Mouse (Mus musculus): ENCODE data around the gene Cr1l.

Gene Cr1l

DNA sequence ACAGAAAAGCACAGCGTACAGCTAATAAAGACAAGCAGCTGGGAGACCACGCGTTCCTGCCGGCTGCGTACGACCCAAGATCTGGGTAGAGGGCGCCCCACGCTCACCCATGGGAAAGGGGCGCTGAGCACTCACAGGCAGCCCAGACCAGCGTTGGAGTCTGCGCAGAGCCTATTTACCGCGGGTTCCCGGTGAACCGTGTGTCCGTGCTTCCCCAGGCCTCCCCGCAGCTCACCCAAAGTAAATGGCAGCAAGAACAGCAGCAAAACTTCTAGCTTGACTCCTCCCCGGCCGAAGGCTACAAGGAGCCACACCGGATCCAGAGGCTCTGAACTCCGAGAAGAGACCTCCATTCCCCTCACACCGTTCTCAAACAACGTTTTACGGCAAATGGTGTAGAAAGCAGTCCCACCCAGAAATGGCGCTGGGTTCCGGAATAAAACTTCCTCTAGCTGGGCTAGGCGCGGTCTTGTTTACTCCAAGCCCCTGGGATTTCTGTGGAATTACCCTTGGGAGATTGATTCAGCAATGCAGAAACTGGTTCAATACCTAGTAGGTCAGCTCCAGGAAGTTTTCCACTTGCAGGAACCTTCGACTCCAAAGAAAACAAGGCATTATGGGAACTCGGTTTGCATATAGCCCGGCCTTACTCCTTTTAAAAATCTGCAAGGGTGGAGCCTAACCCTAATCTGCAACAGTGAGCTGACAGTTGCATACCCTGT is at the start of gene Cr1l:
Gene Cr1l (minus strand): TSS at position 634 of the 722 bp plus-strand sequence.
- peak; percentile 71 for DNase-seq (ENCODE audit: extremely low spot score, low read depth, low spot score)

DNA sequence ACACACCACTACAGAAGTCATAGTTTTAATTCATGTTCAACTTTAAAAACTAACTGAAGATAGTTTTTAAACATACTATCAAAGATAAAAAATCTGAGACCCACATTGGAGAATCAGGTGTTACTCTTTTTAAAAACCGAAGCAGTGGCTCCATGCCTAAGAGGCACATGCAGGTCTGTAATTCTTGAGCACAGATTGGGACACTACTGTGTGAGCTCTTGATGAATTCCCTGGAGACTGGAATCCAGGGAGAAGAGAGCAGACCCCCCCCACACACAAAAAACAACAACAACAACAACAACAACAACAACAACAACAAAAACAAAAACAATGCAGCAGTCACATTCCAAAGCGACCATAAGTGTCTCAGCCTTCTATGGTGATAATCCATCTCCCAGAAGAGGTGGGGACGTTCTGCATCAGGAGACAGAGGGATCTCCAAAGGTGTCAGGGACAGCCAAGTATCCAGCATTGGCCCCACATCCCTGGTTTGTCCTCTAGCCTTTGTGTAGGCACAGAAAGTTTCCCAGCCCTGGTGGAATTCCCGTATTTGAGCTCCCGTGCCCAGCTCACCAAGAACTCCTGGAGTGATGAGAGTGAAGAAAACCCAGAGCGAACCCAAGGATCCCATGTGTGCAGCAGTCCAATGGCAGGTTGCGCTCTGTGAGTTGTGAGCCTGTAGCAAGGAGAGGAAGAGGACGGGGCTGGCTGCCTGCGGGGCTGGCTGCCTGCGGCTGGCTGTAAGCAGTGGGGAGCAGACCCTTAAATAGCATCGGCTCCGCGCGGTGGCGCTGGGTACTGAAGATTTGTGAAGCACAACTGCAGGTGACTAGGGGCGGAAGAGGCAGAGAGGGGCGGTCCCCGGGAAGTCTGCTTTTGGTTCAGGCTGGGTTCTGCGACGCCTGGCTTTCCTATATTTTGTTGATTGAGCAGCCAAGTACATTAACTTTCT is 44.9 kb upstream of the Cr1l start, which contains the start of gene Cr2:
Gene Cr2 (minus strand): TSS at position 737 of the 952 bp plus-strand sequence.
- DNase-seq (ENCODE audit: extremely low spot score, low read depth, low spot score): peak; percentile 28

DNA sequence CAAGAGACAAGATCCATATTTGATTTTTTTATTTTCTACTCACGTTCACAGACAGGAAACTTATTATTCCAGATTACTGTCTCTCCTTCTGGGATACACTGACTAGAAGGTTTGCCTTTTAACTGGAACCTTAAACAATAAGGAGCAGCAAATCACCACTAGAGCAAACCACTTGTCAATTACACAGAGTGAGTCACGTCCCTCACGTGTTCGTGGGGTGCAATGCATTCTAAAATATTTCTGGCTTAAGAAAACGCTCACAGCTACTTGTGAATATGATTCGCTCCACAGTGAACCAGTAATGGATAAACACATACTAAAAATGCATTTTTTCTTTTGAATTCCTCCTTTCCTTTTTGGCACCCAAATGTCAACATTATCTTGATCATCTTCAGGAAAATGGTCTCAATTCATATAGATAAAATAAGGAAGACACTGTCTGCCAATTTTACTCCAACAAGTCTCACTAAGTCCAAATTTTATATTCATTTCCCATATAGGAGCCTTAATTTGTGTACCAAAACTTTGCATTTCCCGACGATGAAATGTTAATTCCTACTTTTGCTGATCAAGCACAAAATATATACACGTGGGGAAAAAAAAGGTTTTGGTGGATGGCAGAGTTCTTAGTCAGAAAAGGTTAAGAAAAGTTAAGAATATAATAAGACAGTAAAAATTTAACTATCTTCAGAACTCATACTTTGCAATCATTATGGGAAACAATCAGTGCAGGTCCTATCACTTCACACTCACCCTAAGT is 33.8 kb upstream of the Cr1l start:
- no peak for DNase-seq (ENCODE audit: extremely low spot score, low read depth, low spot score)

DNA sequence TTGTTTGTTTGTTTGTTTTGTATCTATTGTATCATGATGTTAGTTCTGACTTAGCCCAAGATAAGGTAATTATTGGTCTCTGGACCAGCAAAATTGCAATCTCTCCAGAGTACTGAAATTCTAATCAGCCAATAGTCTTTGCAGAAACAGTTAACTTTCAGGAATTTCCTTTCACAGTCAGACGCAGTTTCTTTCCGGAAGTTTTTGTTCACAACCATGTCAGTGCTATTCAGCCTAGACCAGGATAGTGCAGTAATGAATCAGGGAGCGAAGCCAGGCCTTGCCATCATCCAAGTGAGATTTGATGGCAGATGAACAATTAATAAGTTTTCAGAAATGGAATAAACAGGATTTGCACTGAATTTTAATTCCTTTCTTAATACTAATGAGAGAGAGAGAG is 684 bp upstream of the Cr1l start:
- no peak for DNase-seq (ENCODE audit: extremely low spot score, low read depth, low spot score)

DNA sequence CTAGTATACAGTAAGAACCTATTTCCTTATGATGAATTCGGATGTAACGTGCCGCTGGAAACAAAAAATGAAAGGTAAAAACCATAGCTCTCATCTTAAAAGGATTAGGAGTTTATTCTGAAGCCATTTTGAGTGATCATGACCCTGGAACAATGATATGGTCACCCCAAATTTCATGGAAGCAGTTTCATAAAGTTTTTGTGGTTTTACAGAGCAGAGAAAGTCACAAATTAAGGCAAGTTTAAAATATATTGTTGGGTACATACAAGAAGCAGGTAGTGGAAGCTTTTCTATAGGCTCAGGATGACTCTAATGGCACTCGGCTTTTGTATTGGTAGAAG is 259 bp upstream of the Cr1l start:
- DNase-seq (ENCODE audit: extremely low spot score, low read depth, low spot score): no peak

DNA sequence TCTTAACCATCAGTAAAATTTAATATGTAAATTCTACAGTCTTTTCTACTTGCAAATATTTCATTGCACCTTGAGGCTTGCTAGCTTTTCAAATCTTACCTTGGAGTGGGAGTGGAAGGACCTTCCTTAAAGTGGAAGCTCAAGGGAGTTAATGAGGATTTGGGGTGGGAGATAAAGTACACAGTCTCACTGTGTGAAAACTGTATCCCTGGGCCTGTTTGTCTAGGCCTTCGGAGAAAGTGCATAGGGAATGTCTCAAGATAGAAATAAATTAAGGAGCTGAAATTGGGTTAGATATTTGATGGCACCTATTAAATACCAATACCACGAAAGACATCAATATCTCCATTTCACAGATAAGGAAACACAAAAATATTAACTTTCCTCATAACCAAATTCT is 907 bp downstream of the Cr1l start:
- peak; percentile 37 for DNase-seq (ENCODE audit: extremely low spot score, low read depth, low spot score)

DNA sequence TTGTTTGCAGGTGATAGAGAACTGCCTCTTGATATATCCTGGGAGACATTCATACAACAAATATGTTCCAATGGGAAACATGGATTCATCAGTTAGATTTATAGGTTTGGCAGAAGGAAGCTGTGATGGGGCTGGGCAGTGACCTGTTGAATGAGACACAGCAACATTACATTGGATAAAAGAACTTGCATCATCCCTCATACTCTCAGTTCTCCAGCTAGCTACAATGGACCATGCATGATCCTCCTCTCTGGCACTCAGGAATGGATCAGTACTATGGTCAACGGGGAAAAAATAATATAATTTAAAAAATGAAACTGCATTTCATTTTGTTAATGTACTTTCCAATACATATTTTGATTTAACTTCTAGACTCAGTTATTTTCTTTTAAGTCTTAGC is 1.5 kb downstream of the Cr1l start:
- DNase-seq (ENCODE audit: extremely low spot score, low read depth, low spot score): no peak

DNA sequence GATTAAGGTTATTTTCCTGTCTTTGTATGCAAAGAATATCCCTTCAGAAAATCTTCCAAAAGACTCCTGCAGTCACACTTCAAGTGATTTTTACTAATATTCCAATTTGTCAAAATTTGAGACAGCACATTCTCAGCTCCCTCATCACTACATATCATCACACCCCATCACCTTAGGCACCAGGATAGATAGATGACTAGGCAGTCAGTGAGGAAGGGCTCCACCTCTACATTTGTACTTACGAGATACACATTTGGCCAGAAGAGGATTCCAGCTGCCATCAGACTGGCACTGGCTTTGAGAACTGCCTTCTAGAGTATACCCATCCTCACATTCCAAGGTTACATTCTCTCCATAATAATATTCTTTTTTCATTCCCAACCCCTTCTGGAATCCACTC is 17.0 kb downstream of the Cr1l start:
- DNase-seq (ENCODE audit: extremely low spot score, low read depth, low spot score): no peak

DNA sequence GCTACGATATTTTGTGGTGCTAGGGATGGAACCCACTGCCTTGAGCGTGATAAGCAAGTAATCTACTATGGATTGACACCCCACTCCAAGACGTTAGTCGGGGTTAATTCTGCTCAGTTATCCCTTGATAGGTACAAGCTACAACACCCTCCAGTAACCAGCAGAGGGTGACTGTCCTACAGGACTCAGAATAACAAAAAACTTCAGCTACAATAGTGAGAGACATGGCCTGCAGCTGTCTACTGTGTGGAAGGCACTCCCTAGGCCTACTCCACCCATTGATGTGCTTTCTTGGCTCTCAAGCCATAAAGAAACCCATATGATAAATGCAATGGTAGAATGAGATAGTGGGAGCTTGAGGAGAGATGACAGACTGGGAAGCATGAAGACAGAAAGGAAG is 17.8 kb downstream of the Cr1l start:
- DNase-seq (ENCODE audit: extremely low spot score, low read depth, low spot score): no peak

DNA sequence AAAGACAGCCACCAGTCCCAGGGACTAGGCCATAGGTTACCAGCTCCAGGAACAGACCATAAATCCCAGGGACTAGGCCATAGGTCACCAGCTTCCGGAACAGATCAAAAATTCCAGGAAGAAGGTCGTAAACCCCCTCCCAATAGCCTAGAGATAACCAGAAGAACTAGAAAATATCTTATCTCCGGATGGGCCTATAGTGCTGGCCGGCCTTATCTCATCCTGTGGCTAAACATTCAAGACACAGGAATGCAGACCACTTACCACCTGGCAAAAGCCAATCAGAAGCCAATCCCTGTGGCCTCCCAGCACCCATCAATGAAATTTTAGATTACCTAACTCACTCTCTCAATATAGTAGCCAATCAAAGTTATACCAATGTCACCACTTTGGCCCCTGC is 30.7 kb downstream of the Cr1l start:
- DNase-seq (ENCODE audit: extremely low spot score, low read depth, low spot score): no peak

DNA sequence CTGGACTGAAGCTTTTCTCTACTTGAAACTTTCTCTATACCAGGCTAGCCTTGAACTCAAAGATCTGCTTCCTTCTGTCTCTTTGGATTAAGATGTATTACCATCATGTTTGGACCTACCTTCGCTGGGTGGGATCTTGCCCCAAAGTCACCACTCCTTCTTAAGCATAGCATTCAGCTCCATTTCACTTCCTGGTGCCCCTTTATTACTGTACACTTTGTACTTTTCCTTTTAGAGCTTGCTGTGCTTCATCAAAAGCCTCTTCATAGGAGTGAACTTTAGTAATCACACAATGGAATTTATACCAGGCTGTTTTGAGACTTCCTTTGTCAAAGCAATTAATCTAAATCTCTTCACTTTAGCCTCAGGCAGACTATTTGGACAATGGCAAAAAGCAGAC is 33.4 kb downstream of the Cr1l start:
- DNase-seq (ENCODE audit: extremely low spot score, low read depth, low spot score): no peak

DNA sequence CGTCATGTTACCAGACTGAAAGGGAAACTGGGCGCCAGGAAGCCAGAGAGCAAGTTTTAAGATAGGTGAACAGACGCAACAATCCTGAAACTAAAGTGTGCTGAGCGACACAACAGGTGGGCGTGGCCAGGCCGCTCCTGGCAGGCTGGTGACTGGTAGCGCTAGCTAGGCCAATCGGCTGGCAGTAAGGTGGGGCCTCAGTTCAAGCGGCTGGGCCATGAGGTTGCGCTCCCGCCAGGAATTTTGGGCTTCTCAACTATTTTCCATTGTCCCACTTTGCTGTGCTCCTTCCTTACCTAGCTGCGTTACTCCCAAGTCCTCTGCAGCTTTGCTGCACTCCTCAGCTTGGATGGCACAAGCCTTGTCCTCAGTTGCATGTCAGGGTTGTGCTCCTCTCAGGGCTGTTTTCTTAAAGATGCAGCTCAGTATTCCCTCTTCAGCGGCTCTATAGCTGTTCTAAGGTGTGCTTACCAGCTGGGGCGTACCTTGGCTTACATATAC is 39.1 kb downstream of the Cr1l start, which contains the start of gene Cd46:
Gene Cd46 (minus strand): TSS at position 30 of the 501 bp plus-strand sequence.
- peak; percentile 31 for DNase-seq (ENCODE audit: extremely low spot score, low read depth, low spot score)

DNA sequence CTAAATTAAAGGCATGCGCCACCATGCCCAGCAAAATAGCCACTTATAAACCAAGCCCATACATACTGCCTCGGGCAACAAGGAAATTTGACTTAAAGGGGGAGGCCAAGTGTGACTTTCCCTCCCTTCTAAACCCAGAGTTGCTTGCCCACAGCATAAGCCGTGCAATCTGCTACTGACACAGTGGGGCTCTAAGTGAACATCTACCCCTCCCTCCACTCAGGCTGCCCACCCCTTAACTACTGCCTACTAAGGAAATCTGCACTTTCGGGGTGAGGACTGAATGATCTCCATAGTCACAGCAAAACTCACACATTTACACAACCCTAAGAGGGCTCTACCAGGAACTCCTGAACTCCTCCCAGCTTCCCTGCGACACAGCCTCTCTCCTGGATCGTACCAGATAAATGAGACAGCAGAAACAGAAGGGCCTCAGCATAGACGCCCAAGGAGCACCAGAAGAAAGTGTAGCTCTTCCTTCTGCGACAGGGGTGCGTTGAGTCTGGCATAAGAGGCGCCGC is 39.6 kb downstream of the Cr1l start:
- DNase-seq (ENCODE audit: extremely low spot score, low read depth, low spot score): no peak

DNA sequence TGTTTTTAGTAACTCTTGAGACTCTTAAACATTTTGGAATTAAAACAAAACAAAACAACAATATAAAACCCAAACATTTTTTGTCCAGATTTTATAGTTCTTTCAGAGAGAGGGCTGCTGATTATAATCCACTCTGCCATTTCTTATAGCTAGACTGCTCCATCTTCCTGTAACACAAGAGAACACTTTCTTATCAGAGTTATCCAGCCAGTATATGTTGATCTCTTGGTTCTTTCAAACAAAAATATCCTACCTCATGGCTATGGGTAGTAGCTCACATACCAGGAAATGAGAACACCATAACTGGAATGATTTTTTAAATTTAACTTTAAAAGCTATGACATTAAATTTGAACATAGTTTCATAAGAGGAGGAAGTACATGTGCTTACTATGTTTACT is 49.2 kb downstream of the Cr1l start:
- DNase-seq (ENCODE audit: extremely low spot score, low read depth, low spot score): no peak

Data from hindlimb bud, embryonic 11.5 days (tissue).